Mouse (Mus musculus) liver, postnatal 0 days (tissue): ENCODE data around the gene Dph3. TPM values are rescaled to one million over a fixed set of nuclear protein-coding genes. Genes with fewer than 3 reads are reported as not detected.
A peak's percentile ranks its signal among the peaks of the same experiment; 100 is the strongest.

Source experiments
- ATAC-seq: fragments of 200-750 bp; cut with Nextera tagmentation; 2 replicates; pipeline ENCODE4 v1.8.0; 2017; ENCODE audit warnings: mild to moderate bottlenecking, moderate library complexity
- DNase-seq: peaks from one replicate; pipeline ENCODE4 v3.0.0-alpha.2; 2016
- H3K27ac ChIP-seq: fragments of 300-500 bp; sonication (generic); 2 replicates; pipeline ENCODE4 v1.5.1; 2014; ENCODE audit warnings: antibody characterized with exemption, moderate library complexity, mild to moderate bottlenecking, low read depth
- H3K27me3 ChIP-seq: fragments of 300-500 bp; sonication (generic); 2 replicates; pipeline ENCODE4 v1.6.1; 2014; ENCODE audit warnings: low read length, control low read depth, mixed read lengths; ENCODE audit not compliant: insufficient read depth
- H3K36me3 ChIP-seq: fragments of 300-500 bp; sonication (generic); replicated peaks from 2 replicates; pipeline ENCODE4 v1.6.1; 2014; ENCODE audit warnings: mild to moderate bottlenecking, control low read depth, low read length, moderate library complexity, mixed read lengths; ENCODE audit not compliant: insufficient read depth
- H3K4me1 ChIP-seq: fragments of 300-500 bp; sonication (generic); 2 replicates; pipeline ENCODE4 v1.6.1; 2014; ENCODE audit warnings: antibody characterized with exemption, mild to moderate bottlenecking, control low read depth; ENCODE audit not compliant: insufficient read depth
- H3K4me2 ChIP-seq: fragments of 300-500 bp; sonication (generic); 2 replicates; pipeline ENCODE4 v1.6.1; 2014; ENCODE audit warnings: low read depth, mild to moderate bottlenecking, low read length, moderate library complexity, mixed read lengths
- H3K4me3 ChIP-seq: fragments of 300-500 bp; sonication (generic); 2 replicates; pipeline ENCODE4 v1.5.1; 2014; ENCODE audit warnings: low read depth, low read length
- H3K9ac ChIP-seq: fragments of 300-500 bp; sonication (generic); replicated peaks from 2 replicates; pipeline ENCODE4 v1.6.1; 2014; ENCODE audit warnings: mild to moderate bottlenecking, moderate library complexity
- H3K9me3 ChIP-seq: fragments of 300-500 bp; sonication (generic); 2 replicates; pipeline ENCODE4 v1.6.1; 2016; ENCODE audit warnings: mild to moderate bottlenecking, control low read depth, low read length, mixed read lengths
- CTCF ChIP-seq: sonication (generic); IDR thresholded peaks from 2 replicates; pipeline ENCODE4 v1.5.1; 2016; ENCODE audit warnings: antibody characterized with exemption, low read depth
- EP300 ChIP-seq: IDR thresholded peaks from 2 replicates; pipeline ENCODE4 v1.6.1; 2016; ENCODE audit warnings: antibody characterized with exemption, low read depth, mild to moderate bottlenecking
- WGBS: fragments of 180-500 bp; shearing (Covaris S2); extraction: QIAGEN DNeasy Blood & Tissue Kit; methylation state at CpG from one replicate; pipeline ENCODE4 v1.1.7; 2014; ENCODE audit not compliant: insufficient replicate concordance; 5-methylcytosine and 5-hydroxymethylcytosine counted together
- polyA plus RNA-seq: library from polyadenylated mRNA; unstranded; fragments of >200 nt; fragmentation: Nextera tagmentation; extraction: Ambion mirVana; gene quantifications from 2 replicates; pipeline ENCODE4 v1.2.1, GENCODE M21; 2015

Gene Dph3
- polyA plus RNA-seq, 1 experiment from 2014 or later = 58.1 TPM

GRCm38 (mm10) chr14:32056675-32057074, 28.9 kb downstream of the Dph3 start:
- DNase-seq = peak; percentile 36

GRCm38 (mm10) chr14:32055781-32056180, 29.7 kb downstream of the Dph3 start:
- WGBS = 53% methylated on average over 8 of the region's 8 CpGs
- Histone ChIP-seq H3K27ac (no peak overlapping the region), H3K4me2 (no peak overlapping the region), H3K4me3 (no peak overlapping the region), H3K9me3 (no peaks in the 10 kb centered on the region), H3K27me3 (no peaks in the 10 kb centered on the region), H3K36me3 (no peaks in the 10 kb centered on the region), H3K4me1 (no peaks in the 10 kb centered on the region), H3K9ac (no peak overlapping the region)
- ATAC-seq = no peak
- DNase-seq = no peak
- no peak for TF ChIP-seq EP300

More at GRCm38 (mm10) chr14:32056675-32057074, 28.9 kb downstream of the Dph3 start:
- Histone ChIP-seq H3K4me1 (no peaks in the 10 kb centered on the region), H3K9me3 (no peaks in the 10 kb centered on the region), H3K36me3 (no peaks in the 10 kb centered on the region), H3K9ac (no peak overlapping the region), H3K27me3 (no peaks in the 10 kb centered on the region), H3K4me3 (no peak overlapping the region), H3K27ac (no peak overlapping the region), H3K4me2 (no peak overlapping the region)
- TF ChIP-seq EP300 = no peak
- TF ChIP-seq CTCF = peak; percentile 59
- 92% methylated on average over 2 of the region's 2 CpGs for WGBS
- ATAC-seq = no peak

- Histone ChIP-seq H3K36me3 (no peaks in the 10 kb centered on the region), H3K4me3 (no peak overlapping the region), H3K9me3 (no peaks in the 10 kb centered on the region), H3K9ac (no peak overlapping the region), H3K4me2 (no peak overlapping the region), H3K4me1 (no peaks in the 10 kb centered on the region), H3K27ac (no peak overlapping the region), H3K27me3 (no peaks in the 10 kb centered on the region)
- DNase-seq (no peak), ATAC-seq (no peak)
- 62% methylated on average over 10 of the region's 10 CpGs for WGBS
- TF ChIP-seq CTCF (no peak), EP300 (no peak)
Measured at GRCm38 (mm10) chr14:32054788-32055187, 30.7 kb downstream of the Dph3 start.

- Histone ChIP-seq H3K27ac (no peak overlapping the region), H3K4me1 (no peaks in the 10 kb centered on the region), H3K9me3 (no peaks in the 10 kb centered on the region), H3K9ac (no peak overlapping the region), H3K4me2 (no peak overlapping the region), H3K36me3 (no peaks in the 10 kb centered on the region), H3K27me3 (no peaks in the 10 kb centered on the region), H3K4me3 (no peak overlapping the region)
- TF ChIP-seq CTCF = no peak
- 62% methylated on average over 5 of the region's 5 CpGs for WGBS
- ATAC-seq (no peak), DNase-seq (no peak)
Measured at GRCm38 (mm10) chr14:32053895-32054294, 31.6 kb downstream of the Dph3 start.

GRCm38 (mm10) chr14:32050171-32050570, 35.4 kb downstream of the Dph3 start:
- no peaks in the 10 kb centered on the region for H3K27me3 ChIP-seq
- no peak for DNase-seq
- H3K9me3 ChIP-seq = no peaks in the 10 kb centered on the region
- H3K27ac ChIP-seq = no peak overlapping the region
- no peaks in the 10 kb centered on the region for H3K4me1 ChIP-seq
- TF ChIP-seq CTCF = no peak
- TF ChIP-seq EP300 = no peak
- 63% methylated on average over 6 of the region's 6 CpGs for WGBS
- H3K9ac ChIP-seq = no peak overlapping the region
- H3K4me2 ChIP-seq = no peak overlapping the region
- no peak overlapping the region for H3K4me3 ChIP-seq
- H3K36me3 ChIP-seq = no peaks in the 10 kb centered on the region
- no peak for ATAC-seq

- Histone ChIP-seq H3K9ac (no peak overlapping the region), H3K36me3 (no peaks in the 10 kb centered on the region), H3K9me3 (no peaks in the 10 kb centered on the region), H3K27ac (no peak overlapping the region), H3K4me3 (no peak overlapping the region), H3K4me1 (no peaks in the 10 kb centered on the region), H3K27me3 (no peaks in the 10 kb centered on the region), H3K4me2 (no peak overlapping the region)
- no peak for DNase-seq
- no peak for TF ChIP-seq CTCF
- no peak for TF ChIP-seq EP300
- ATAC-seq = no peak
- 81% methylated on average over 8 of the region's 8 CpGs for WGBS
Measured at GRCm38 (mm10) chr14:32046357-32046756, 39.2 kb downstream of the Dph3 start.

- Histone ChIP-seq H3K36me3 (no peaks in the 10 kb centered on the region), H3K4me3 (no peak overlapping the region), H3K4me1 (0 out of 2 replicates have a peak, but pooled peaks cover 7% of the 10 kb centered on the region), H3K9ac (no peak overlapping the region), H3K4me2 (no peak overlapping the region), H3K27ac (no peak overlapping the region), H3K9me3 (no peaks in the 10 kb centered on the region), H3K27me3 (no peaks in the 10 kb centered on the region)
- TF ChIP-seq EP300 (no peak), CTCF (no peak)
- whole genome bisulfite sequencing = 46% methylated on average over 5 of the region's 5 CpGs
- ATAC-seq = no peak
- no peak for DNase-seq
Measured at GRCm38 (mm10) chr14:32042108-32042507, 43.4 kb downstream of the Dph3 start.
